Mouse (Mus musculus) cerebellum, adult 2 months (tissue): ENCODE data around the gene Madd.

Experiments used
- CTCF ChIP-seq: fragments of 200-500 bp; IDR thresholded peaks from 2 replicates; pipeline ENCODE4 v1.5.1; 2011; ENCODE audit warnings: low read depth, mild to moderate bottlenecking, control low read depth, low read length, moderate library complexity, borderline replicate concordance; ENCODE audit not compliant: insufficient read depth
- POLR2A ChIP-seq: fragments of 200-500 bp; IDR thresholded peaks from 2 replicates; pipeline ENCODE4 v1.6.1; 2011; ENCODE audit warnings: low read length, control low read depth, borderline replicate concordance; ENCODE audit not compliant: insufficient read depth

DNA sequence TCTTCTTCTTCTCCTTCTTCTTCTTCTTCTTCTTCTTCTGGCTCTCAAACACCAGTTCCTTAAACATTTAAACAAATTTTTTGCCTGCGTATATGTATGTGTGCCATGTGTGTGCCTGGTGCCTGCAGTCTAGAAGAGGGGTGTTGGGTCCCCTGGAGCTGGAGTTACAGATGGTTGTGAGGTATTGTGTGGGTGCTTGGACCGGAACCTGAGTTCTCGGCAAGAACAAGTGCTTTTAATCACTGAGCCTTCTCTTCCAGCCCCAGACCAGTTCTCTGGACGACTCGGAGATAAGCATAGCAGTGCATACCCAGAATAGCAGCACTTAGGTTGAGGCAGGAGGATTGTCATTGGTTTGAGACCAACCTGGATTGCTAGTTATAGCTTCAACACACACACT lies 66.8 kb downstream of the Madd start:
- TF ChIP-seq CTCF (no peak), POLR2A (no peak)
